Mouse (Mus musculus) cerebellum, adult 9-11 months (tissue): ENCODE results near the gene Rhou.

Source experiments
- DNase-seq: peaks from one replicate; pipeline ENCODE4 v3.0.0; 2022

Rhou gene

DNA sequence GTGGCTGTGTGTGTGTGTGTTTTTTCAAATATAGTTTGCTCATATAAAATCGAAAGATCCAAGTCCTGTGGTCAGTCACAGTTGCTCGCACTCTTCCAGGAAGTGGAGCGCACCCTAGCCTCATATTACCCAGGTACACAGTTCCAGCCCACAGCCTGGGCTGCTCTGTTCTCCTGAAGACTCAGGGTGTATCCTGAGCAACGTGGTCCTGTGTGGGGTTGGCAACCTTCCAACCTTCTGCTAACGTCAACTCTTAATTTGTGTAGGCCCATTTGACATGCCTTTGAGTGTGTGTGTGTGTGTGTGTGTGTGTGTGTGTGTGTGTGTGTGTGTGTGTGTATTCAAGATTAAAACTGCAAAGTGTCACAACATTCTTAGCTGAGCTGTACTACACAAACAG is 43.6 kb downstream of the Rhou start:
- no peak for DNase-seq

DNA sequence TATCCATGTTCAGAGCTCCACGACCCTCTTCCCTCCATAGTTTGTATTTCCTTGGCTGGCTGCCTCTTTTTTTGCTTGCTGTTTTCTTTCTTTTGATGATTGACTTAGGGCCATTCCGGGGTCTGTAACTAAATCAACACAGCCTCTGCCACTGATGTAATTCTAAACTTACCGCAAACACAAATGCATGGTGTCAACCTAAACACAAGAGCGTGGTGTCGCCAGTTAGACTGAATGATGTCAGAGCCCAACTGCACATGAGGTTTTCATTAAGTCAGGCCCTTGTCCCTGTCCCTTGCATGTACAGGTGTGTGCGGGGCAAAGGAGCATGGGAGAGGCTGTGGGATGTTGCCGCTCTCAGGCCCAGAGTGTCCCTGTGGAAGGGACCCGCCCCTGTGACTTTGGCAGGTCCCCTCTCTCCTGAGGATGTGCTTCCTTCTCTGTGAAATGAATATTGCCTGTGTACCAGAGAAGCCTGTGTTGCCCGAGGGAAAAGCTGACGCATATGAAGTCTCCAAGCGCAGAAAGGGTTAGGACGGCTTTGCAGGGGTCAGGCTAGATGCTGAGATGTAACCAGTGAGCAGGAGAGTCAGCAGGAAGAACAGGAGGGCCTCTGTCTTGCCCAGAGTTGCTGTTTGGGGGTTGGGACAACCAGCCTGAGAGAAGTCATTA is 46.8 kb downstream of the Rhou start:
- DNase-seq, result no peak

DNA sequence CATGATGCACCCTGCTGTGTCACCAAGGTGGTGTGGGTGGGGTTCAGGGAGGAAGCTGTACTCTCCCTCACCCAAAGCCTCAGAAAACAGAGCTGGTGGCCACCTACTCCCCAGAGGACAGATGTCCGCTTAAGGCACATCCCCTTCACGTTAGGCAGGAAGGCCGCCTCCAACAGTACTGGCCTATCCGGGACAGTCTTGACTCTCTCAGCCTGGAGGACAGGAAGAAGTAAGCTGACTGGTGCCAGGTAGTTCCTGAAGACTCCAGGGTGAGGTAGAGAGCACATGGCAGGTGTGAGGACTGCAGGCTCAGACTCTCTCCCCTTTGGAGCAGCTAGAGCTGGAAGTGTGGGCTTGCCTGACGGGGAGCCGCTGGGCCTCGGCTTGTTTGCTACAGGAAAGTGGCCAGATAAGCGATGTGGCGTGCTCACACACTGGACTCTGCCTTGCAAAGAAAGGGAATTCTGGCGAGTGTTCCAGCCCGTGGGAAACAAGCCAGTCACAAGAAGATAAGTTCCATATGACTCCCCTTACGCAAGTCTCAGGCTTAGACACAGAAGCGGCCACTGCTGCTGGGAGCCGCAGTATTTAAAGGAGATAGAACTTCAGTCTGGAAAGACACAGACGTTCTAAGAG is 48.3 kb downstream of the Rhou start:
- DNase-seq, result no peak

DNA sequence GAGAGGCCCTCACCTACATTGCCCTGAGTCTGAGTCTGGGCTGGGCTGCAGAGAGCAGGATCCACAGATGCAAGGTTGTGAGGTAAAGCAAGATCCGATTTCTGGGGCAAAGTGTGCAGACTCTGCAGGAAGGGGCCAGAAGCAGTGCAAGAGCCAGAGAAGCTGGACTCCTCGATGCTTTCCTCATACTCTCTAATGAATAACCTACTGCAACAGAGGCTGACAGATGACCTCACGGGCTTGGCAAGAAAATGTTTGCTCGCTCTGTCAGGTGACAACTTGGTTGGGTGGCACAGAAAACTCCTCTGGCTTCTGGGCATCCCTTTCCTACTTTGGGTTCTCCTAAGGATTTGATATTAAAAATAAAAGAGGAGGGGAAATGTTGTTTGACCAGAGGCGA is 51.6 kb downstream of the Rhou start:
- no peak for DNase-seq

DNA sequence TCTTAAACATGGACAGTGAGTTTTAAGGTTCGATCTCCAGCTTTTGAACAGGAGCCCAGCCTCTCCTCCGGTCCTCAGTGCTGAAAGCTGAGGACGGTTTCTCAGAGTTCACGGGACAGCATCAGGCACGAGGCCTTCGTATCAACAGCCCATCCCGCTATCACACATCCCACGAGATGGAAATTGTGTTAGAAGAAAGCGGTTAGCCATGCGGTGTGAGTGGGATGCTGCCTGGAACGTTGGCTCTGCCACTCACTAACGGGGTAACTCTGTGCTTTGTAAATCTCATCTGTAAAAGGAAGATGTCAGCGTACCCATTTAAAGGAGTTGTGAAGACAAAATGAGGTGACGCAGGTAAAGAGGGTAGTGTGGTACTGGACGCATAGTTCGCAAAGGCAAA is 53.4 kb downstream of the Rhou start:
- DNase-seq, result no peak

DNA sequence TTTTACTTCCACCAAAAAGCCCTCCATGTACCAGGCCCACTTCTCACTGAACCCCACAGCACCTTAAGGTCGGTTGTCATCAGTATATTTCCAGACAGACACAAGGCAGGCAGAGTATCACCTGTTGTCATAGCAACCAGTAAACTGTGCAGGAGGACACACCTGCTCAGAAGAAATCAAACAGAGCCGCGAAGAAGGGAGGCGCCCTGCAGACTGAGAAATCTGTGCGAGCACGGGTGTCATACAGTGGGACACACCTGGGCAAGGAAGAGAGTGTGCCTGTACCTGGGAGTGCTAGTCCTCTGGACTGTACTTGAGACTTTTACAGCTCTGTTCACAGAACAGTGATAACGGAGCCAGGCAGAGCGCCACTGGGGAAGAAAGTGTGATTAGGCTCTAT is 55.0 kb downstream of the Rhou start:
- DNase-seq, result no peak

DNA sequence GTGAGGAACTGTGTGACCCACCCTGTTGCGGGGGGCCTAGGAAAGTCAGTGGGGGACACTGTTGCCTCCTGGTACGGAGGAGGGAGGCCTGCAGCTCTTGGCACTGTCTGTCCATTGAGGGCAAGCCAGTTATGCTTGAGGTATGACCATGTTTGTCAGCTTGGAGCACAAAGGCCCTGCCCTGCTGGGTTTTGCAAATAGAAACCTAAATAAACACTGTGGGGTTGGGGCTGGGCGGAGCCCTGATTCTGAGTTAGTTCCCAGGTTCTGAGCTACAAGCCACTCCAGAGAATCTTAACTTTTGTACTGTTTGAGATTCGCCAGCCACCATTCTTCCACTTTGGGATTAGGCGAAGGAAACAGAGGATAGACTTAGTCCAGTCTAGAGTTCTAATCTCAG is 56.6 kb downstream of the Rhou start:
- DNase-seq, result no peak
